Mouse (Mus musculus) inflammation-experienced regulatory T-cells, adult 6 months (primary cell): ENCODE results near the gene Vmn1r227. TPM values are rescaled to one million over a fixed set of nuclear protein-coding genes. Genes with fewer than 3 reads are reported as not detected.

Source experiments
- ATAC-seq: one replicate; pipeline ENCODE4 v1.8.0; 2017
- polyA plus RNA-seq, 3 experiments: library from polyadenylated mRNA; unstranded; fragments of 100-300 nt; shearing (Covaris generic); gene quantifications; one replicate each; pipeline ENCODE4 v1.2.1; 2017

Vmn1r227 gene
- not detected for polyA plus RNA-seq

DNA sequence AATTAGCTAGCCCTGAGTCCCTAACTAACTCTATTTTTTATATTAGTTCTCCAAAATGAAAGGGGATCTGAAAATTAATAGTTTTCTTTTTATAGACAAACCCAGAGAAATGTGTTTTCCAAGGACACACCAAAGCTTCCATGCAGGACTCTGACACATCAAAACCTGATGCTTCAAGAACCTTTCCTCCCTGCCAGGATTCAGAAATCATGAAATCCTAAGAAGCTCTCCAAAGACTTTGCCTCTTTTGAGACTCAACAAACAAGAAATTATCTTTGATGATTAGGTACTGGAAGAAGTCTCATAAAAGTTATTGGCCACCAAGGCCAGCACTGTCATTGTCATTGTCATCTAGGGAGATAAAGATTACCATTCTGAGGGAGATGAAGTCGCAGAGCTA lies at the start of gene Vmn1r227:
Gene Vmn1r227, plus strand, starts transcription at position 301 of the 400 bp plus-strand sequence.
- no peak for ATAC-seq

DNA sequence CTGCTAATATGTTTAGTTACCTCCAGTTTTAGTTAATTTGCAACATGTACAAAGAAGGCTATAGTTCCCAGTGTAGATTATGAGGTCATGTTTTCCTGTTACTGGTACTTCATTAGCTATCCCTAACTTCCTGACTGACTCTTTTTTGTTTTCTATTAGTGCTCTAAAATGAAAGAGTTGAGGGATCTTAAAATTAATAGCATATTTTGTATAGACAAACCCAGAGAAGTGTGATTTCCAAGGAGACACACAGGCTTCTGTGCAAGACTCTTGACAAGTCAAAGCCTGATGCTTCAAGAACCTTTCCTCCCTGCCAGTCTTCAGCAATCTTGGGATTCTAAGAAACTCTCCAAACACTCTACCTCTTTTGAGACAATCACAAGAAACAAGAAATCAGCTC lies 47.1 kb upstream of the Vmn1r227 start, which contains the start of gene Vmn1r226:
Gene Vmn1r226, plus strand, starts transcription at position 301 of the 400 bp plus-strand sequence.
- ATAC-seq: no peak

DNA sequence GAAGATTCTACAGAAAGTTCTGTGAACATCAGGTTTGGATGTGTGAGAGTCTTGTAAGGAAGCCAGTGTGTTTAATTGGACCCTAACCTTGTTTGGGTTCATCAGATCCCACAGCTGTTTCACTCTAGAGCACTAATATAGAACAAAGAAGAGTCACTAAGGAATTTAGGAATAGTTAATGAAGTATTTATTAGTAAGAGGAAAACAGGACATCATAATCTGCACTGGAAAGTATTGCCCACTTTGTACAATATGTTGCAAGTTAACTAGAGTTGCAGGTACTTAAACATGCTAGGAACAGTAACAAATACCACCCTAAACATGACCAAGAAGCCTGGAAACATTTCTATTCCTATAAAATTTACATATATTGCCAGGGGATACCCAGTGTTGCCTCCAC lies 56.4 kb downstream of the Vmn1r227 start, which contains the start of gene Vmn1r228:
Gene Vmn1r228, minus strand, starts transcription at position 101 of the 400 bp plus-strand sequence.
- ATAC-seq: no peak

Other genes with a start within 250 kb of the Vmn1r227 start
- not detected for gene Vmn2r108, start 248.5 kb upstream of the Vmn1r227 start, polyA plus RNA-seq
- gene Vmn1r225, start 231.7 kb upstream of the Vmn1r227 start, polyA plus RNA-seq: not detected
- not detected for gene Vmn2r109, start 165.1 kb upstream of the Vmn1r227 start, polyA plus RNA-seq
- not detected for gene Vmn2r110, start 133.4 kb upstream of the Vmn1r227 start, polyA plus RNA-seq
- not detected for gene Fpr-rs3, start 105.0 kb upstream of the Vmn1r227 start, polyA plus RNA-seq
- not detected for gene Vmn1r226, start 47.0 kb upstream of the Vmn1r227 start, polyA plus RNA-seq
- gene Vmn1r228, start 56.3 kb downstream of the Vmn1r227 start, polyA plus RNA-seq: not detected
- gene Vmn1r229, start 81.7 kb downstream of the Vmn1r227 start, polyA plus RNA-seq: under 1 TPM in 2 of 3 experiments, not detected in 1; 0.04 TPM
- not detected for gene Vmn1r230, start 110.6 kb downstream of the Vmn1r227 start, polyA plus RNA-seq
- gene Vmn1r231, start 175.2 kb downstream of the Vmn1r227 start, polyA plus RNA-seq: under 1 TPM in 1 of 3 experiments, not detected in 2; 0.16 TPM
- not detected for gene Vmn1r232, start 189.9 kb downstream of the Vmn1r227 start, polyA plus RNA-seq
- gene Ppp2r1a, start 215.5 kb downstream of the Vmn1r227 start, polyA plus RNA-seq: 100 to 1,000 TPM; 187 to 252 (median 198) TPM